Mouse (Mus musculus) layer of hippocampus, adult 2 months (tissue): Measurements from ENCODE around the gene Srgap3. TPM values are rescaled to one million over a fixed set of nuclear protein-coding genes. Genes with fewer than 3 reads are reported as not detected.

ENCODE experiments used
- DNase-seq, 2 experiments: peaks; one replicate each; pipeline ENCODE4 v3.0.0; 2022; ENCODE audit warnings: low spot score in 2 of 2
- H3K27ac ChIP-seq: fragments of 200-600 bp; 2 replicates; pipeline ENCODE4 v1.8.1; 2022
- H3K4me3 ChIP-seq: fragments of 200-600 bp; 2 replicates; pipeline ENCODE4 v1.8.1; 2022; ENCODE audit warnings: mild to moderate bottlenecking
- CTCF ChIP-seq: fragments of 200-600 bp; conservative IDR thresholded peaks from 2 replicates; pipeline ENCODE4 v1.8.1; 2022; ENCODE audit warnings: antibody characterized with exemption, mild to moderate bottlenecking, moderate library complexity
- total RNA-seq, 2 experiments: library from RNA; stranded (reverse); gene quantifications; 2 replicates each; pipeline ENCODE4 v1.2.3; 2021

The Srgap3 gene
- total RNA-seq, 2 experiments from 2014 or later = 288 to 291 TPM

DNA sequence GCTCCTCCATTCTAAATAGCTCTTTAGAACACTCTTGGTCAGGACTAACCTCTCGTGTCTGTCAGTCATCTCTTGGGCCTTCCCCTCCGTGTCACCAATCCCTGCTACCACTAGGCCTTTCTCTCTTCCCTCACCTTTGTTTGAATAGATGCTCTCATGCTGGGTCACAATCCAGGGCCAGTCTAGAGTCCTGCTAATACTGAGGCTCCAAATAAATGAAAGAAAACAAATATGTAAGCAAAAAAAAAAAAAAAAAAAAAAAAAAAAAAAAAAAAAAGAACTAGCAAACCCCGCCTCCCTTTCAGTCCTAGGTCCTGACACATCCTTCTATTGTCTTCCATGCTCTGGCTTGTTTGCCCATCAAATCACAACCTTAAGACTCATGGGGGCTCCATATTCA lies 145.1 kb downstream of the Srgap3 start:
- Histone ChIP-seq H3K27ac (no peak overlapping the region), H3K4me3 (no peak overlapping the region)
- TF ChIP-seq CTCF = no peak
- no peak for DNase-seq

DNA sequence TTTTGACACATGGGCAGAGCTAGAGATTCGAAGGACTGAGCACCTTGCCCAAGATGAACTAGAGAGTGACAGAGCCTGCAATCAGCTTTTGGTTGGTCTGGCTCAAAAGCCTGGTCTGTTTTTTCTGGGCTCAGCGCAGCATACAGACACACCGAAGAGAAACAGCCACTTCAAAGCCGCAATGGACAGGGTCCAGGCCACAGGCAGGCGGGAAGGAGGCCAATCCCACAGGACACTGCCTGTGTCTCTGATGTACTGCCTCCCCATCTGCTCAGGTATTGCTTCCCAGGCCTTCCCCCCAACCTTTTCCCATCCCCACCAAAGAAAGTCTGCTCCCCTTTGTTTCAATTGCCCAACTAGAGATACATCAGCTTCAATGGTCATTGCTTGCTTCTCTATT lies 148.7 kb downstream of the Srgap3 start:
- H3K27ac ChIP-seq = peak overlapping the region; percentile 59
- H3K4me3 ChIP-seq = no peak overlapping the region
- no peak for TF ChIP-seq CTCF
- no peak for DNase-seq

GRCm38 (mm10) chr6:112796607-112797006 lies 150.5 kb downstream of the Srgap3 start:
- no peak for DNase-seq
- Histone ChIP-seq H3K4me3 (no peak overlapping the region), H3K27ac (0 out of 2 replicates have a peak overlapping the region, but pooled peaks have one; percentile 2)
- TF ChIP-seq CTCF = no peak

DNA sequence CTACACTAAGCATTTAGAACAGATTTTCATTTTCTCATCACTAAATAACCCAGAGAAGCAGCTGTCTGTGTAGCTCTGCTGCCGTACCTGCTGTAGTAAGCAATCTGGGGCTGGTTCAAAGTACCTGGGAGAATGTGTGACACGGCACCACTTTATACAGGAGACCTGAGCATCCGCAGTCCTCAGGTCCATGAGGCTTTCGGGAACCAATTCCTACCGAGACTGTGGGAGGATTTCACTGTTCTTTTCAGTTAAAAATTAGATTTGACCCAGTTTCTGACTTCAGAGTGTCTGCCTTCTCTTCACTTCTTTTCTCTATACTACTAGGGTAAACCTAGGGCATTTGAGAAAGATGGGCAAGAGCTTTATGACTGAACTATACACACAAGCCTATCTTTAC lies 153.2 kb downstream of the Srgap3 start:
- no peak for DNase-seq
- Histone ChIP-seq H3K4me3 (no peak overlapping the region), H3K27ac (no peak overlapping the region)
- no peak for TF ChIP-seq CTCF

DNA sequence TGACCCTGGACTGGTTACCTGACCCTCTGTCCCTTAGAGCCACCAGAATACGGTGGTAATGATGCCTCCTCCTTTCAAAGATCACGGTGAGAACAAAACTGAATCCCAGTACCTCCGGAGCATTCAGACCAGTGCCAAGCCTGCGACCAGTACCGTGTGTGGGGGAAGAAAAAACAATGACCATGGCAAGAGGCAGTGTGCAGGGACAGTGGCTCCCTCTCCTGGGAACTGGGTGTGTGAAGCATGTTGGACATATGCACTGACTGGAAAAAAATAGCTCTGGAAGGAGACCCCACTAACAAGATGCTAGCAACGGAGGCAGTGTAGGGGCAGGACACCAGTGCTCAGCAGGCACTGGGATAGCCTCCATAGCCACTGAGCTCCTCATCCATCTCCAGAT lies 157.2 kb downstream of the Srgap3 start:
- DNase-seq = no peak
- H3K27ac ChIP-seq = peak overlapping the region; percentile 72; the same call in 1 of the 2 replicates
- TF ChIP-seq CTCF = peak; percentile 52
- H3K4me3 ChIP-seq = no peak overlapping the region

- H3K27ac ChIP-seq = peak overlapping the region; percentile 72
- no peak for DNase-seq
- no peak for TF ChIP-seq CTCF
- no peak overlapping the region for H3K4me3 ChIP-seq
Measured at GRCm38 (mm10) chr6:112788617-112789016, 158.4 kb downstream of the Srgap3 start.

DNA sequence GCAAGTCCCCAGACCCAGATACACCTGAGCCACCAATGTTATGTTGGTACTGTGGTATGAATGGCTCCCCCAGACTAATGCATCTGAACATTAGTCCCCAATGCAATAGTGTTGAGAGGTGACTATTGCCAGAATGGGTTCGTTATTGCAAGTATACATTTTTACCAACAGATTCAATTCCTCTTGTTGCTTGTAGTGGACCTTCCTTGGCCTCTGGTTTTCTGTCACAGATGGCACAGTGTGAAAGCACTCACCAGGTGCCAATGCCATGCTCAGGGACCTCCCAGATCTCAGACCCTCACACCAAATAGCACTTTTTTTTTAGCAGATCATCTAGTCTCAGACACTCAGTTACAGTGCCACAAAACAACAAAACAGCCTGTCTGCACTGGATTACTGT lies 158.9 kb downstream of the Srgap3 start:
- no peak for DNase-seq
- Histone ChIP-seq H3K27ac (peak overlapping the region; percentile 72), H3K4me3 (no peak overlapping the region)
- TF ChIP-seq CTCF = no peak

DNA sequence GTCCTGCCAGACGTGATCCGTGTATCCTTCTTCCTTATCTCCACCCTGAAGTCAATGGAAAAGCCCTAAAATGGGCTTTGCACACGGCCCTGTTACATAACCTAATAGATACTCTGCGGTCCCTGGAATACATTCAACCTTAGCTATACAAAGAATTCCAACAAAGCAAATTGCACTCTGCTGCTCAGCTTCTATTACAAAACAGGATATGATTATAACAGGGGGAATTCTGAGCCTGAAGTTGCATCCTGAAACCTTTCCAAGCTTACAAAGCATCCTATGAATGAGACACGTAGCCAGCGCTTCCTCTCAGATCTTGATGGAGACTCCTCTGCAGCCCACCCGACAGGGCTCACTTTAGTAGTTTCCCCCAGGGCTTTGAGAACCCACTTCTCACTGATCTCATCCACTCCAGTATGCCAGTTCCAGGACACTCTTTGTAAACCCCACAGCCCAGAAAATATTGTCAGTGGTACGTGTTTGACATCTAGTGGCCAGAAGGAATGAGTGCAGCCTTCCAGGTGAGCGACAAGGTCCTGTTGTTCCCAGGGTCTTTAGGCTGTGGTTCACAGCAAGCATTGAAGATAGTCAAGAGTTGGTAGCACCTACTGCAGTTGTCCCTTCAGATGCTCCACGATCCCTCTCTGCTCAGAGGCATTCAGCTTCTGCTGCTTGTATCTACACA lies 165.5 kb downstream of the Srgap3 start:
- peak; percentile 67 for TF ChIP-seq CTCF
- no peak overlapping the region for H3K4me3 ChIP-seq
- peak overlapping the region; percentile 75 for H3K27ac ChIP-seq
- no peak for DNase-seq

- Histone ChIP-seq H3K4me3 (no peak overlapping the region), H3K27ac (peak overlapping the region; percentile 58)
- peak in 1 of 2 experiments; percentile 46 for DNase-seq
- TF ChIP-seq CTCF = no peak
Measured at GRCm38 (mm10) chr6:112778211-112778610, 168.9 kb downstream of the Srgap3 start.

GRCm38 (mm10) chr6:112776718-112777117 lies 170.3 kb downstream of the Srgap3 start:
- TF ChIP-seq CTCF = no peak
- DNase-seq = no peak

GRCm38 (mm10) chr6:112773754-112774153 lies 173.3 kb downstream of the Srgap3 start:
- DNase-seq = no peak
- Histone ChIP-seq H3K4me3 (no peak overlapping the region), H3K27ac (peak overlapping the region; percentile 36; the same call in 1 of the 2 replicates)
- no peak for TF ChIP-seq CTCF

More at GRCm38 (mm10) chr6:112776718-112777117, 170.3 kb downstream of the Srgap3 start:
- Histone ChIP-seq H3K27ac (no peak overlapping the region), H3K4me3 (no peak overlapping the region)

- no peak overlapping the region for H3K4me3 ChIP-seq
- TF ChIP-seq CTCF = no peak
- DNase-seq = no peak
- no peak overlapping the region for H3K27ac ChIP-seq
Measured at GRCm38 (mm10) chr6:112770996-112771395, 176.1 kb downstream of the Srgap3 start.

DNA sequence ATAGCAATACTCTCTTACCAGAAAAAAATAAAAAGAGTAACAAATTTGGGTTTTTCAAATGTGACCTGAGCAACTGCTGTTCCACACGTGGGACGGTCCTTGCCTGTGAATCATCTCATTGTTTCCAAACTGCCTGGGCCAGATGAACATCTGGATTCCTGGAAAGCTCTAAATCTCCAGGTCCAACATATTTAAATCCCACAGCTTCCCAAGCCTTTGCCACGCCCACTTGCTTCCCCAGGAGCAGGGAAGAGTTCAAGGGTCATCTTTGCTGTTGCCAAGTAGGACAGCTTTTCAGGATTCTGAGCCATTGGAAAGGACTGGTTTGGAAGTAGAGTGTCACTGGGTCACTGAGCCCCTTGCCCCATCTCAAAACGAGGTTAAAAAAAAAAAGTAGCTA lies 188.5 kb downstream of the Srgap3 start:
- Histone ChIP-seq H3K4me3 (no peak overlapping the region), H3K27ac (no peak overlapping the region)
- no peak for TF ChIP-seq CTCF
- DNase-seq = no peak

DNA sequence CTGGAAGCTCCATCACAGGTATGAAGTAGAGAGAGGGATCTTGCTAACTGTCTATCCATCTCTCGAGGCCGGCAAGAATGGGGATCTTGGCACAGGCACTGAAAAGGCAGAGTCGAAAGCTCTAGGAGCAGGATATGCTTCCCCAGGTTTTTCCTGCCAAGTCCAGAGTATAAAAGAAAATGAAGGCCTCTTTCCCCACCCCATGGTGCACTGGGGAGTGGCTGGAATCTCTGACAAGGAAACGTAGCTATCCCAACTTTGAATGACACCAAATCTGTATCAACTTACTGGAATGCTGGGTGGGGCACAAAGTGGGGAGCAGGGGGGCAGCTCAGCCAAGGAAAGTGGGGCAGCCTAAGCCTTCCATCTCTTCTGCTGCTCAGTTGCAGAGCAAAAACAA lies 190.2 kb downstream of the Srgap3 start:
- TF ChIP-seq CTCF = no peak
- peak overlapping the region; percentile 77; the same call in 1 of the 2 replicates for H3K27ac ChIP-seq
- no peak for DNase-seq
- H3K4me3 ChIP-seq = no peak overlapping the region
